Mouse (Mus musculus): Measurements from ENCODE around the gene Sh2d1b1.
"Not testable (repeated sequence)": the region's sequence is repeated elsewhere in the genome, so short reads cannot be mapped to it uniquely, and the experiment has no call there.

The Sh2d1b1 gene

GRCm38 (mm10) chr1:170277016-170277415, at the start of gene Sh2d1b1:
Gene Sh2d1b1, plus strand, starts transcription at chr1:170277320.
- no peak for DNase-seq

- DNase-seq, result not testable (repeated sequence)
Measured at GRCm38 (mm10) chr1:170232688-170233087, 44.4 kb upstream of the Sh2d1b1 start, which contains the start of gene Sh2d1b2. Gene Sh2d1b2, plus strand, starts transcription at chr1:170232749.

- no peak for DNase-seq
Measured at GRCm38 (mm10) chr1:170245016-170245415, 32.1 kb upstream of the Sh2d1b1 start.

- no peak for DNase-seq
Measured at GRCm38 (mm10) chr1:170254893-170255559, 22.1 kb upstream of the Sh2d1b1 start.

GRCm38 (mm10) chr1:170255560-170255910, 21.6 kb upstream of the Sh2d1b1 start:
- peak; percentile 68 to 75 for DNase-seq

- DNase-seq, result no peak
Measured at GRCm38 (mm10) chr1:170270281-170270680, 6.8 kb upstream of the Sh2d1b1 start.

- DNase-seq, result no peak
Measured at GRCm38 (mm10) chr1:170270696-170271095, 6.4 kb upstream of the Sh2d1b1 start.

GRCm38 (mm10) chr1:170273252-170273651, 3.9 kb upstream of the Sh2d1b1 start:
- DNase-seq, result no peak

GRCm38 (mm10) chr1:170282415-170283129, 5.5 kb downstream of the Sh2d1b1 start:
- DNase-seq, result no peak

GRCm38 (mm10) chr1:170292239-170292951, 15.3 kb downstream of the Sh2d1b1 start:
- DNase-seq, result no peak

- no peak for DNase-seq
Measured at GRCm38 (mm10) chr1:170293257-170293656, 16.1 kb downstream of the Sh2d1b1 start.

- no peak for DNase-seq
Measured at GRCm38 (mm10) chr1:170294786-170295570, 17.9 kb downstream of the Sh2d1b1 start.

- no peak for DNase-seq
Measured at GRCm38 (mm10) chr1:170299496-170299895, 22.4 kb downstream of the Sh2d1b1 start.

GRCm38 (mm10) chr1:170301686-170302085, 24.6 kb downstream of the Sh2d1b1 start:
- DNase-seq, result no peak

GRCm38 (mm10) chr1:170302456-170302855, 25.3 kb downstream of the Sh2d1b1 start:
- no peak for DNase-seq

- no peak for DNase-seq
Measured at GRCm38 (mm10) chr1:170303103-170303502, 26.0 kb downstream of the Sh2d1b1 start.

- no peak for DNase-seq
Measured at GRCm38 (mm10) chr1:170305002-170305401, 27.9 kb downstream of the Sh2d1b1 start.

- DNase-seq, result no peak
Measured at GRCm38 (mm10) chr1:170306232-170306631, 29.1 kb downstream of the Sh2d1b1 start, which contains the start of gene Gm7694. Gene Gm7694, minus strand, starts transcription at chr1:170306332.

GRCm38 (mm10) chr1:170308503-170308902, 31.4 kb downstream of the Sh2d1b1 start, which contains the start of gene Spata46:
Gene Spata46, plus strand, starts transcription at chr1:170308803.
- no peak for DNase-seq

- no peak for DNase-seq
Measured at GRCm38 (mm10) chr1:170311431-170311830, 34.3 kb downstream of the Sh2d1b1 start.

- no peak for DNase-seq
Measured at GRCm38 (mm10) chr1:170322046-170322445, 44.9 kb downstream of the Sh2d1b1 start.

GRCm38 (mm10) chr1:170323001-170323400, 45.9 kb downstream of the Sh2d1b1 start:
- DNase-seq, result no peak

- no peak for DNase-seq
Measured at GRCm38 (mm10) chr1:170324312-170324711, 47.2 kb downstream of the Sh2d1b1 start.

Measured in thymus, postnatal 36 days (tissue).